Mouse (Mus musculus) limb, embryonic 15.5 days (tissue): Measurements from ENCODE around the gene R3hcc1l. TPM values are rescaled to one million over a fixed set of nuclear protein-coding genes. Genes with fewer than 3 reads are reported as not detected.

Experiments
- ATAC-seq: fragments of 200-750 bp; cut with Nextera tagmentation; 2 replicates; pipeline ENCODE4 v1.8.0; 2017; ENCODE audit warnings: low read depth, moderate TSS enrichment; ENCODE audit not compliant: insufficient number of reproducible peaks, low FRiP score, low TSS enrichment
- H3K27ac ChIP-seq: fragments of 300-500 bp; sonication (generic); 2 replicates; pipeline ENCODE4 v1.5.1; 2015; ENCODE audit warnings: moderate library complexity, mild to moderate bottlenecking, inconsistent platforms
- H3K27me3 ChIP-seq: fragments of 300-500 bp; sonication (generic); 2 replicates; pipeline ENCODE4 v1.6.1; 2015; ENCODE audit warnings: inconsistent platforms
- H3K36me3 ChIP-seq: fragments of 300-500 bp; sonication (generic); 2 replicates; pipeline ENCODE4 v1.6.1; 2015; ENCODE audit warnings: inconsistent platforms
- H3K4me1 ChIP-seq: fragments of 300-500 bp; sonication (generic); 2 replicates; pipeline ENCODE4 v1.6.1; 2015; ENCODE audit warnings: inconsistent platforms
- H3K4me2 ChIP-seq: fragments of 300-500 bp; sonication (generic); 2 replicates; pipeline ENCODE4 v1.6.1; 2015; ENCODE audit warnings: mild to moderate bottlenecking, inconsistent platforms
- H3K4me3 ChIP-seq: fragments of 300-500 bp; sonication (generic); 2 replicates; pipeline ENCODE4 v1.5.1; 2015; ENCODE audit warnings: mild to moderate bottlenecking, inconsistent platforms
- H3K9ac ChIP-seq: fragments of 300-500 bp; sonication (generic); 2 replicates; pipeline ENCODE4 v1.6.1; 2015; ENCODE audit warnings: inconsistent platforms
- H3K9me3 ChIP-seq: fragments of 300-500 bp; sonication (generic); 2 replicates; pipeline ENCODE4 v1.6.1; 2016; ENCODE audit warnings: inconsistent platforms
- WGBS: fragments of 180-500 bp; shearing (Covaris S2); methylation state at CpG from one replicate; pipeline ENCODE4 v1.1.7; 2015; 5-methylcytosine and 5-hydroxymethylcytosine counted together
- polyA plus RNA-seq: library from polyadenylated mRNA; unstranded; fragments of >200 nt; fragmentation: Nextera tagmentation; extraction: Ambion mirVana; gene quantifications from 2 replicates; pipeline ENCODE4 v1.2.1, GENCODE M21; 2015

The R3hcc1l gene
- polyA plus RNA-seq, 1 experiment from 2014 or later: 18.9 TPM

DNA sequence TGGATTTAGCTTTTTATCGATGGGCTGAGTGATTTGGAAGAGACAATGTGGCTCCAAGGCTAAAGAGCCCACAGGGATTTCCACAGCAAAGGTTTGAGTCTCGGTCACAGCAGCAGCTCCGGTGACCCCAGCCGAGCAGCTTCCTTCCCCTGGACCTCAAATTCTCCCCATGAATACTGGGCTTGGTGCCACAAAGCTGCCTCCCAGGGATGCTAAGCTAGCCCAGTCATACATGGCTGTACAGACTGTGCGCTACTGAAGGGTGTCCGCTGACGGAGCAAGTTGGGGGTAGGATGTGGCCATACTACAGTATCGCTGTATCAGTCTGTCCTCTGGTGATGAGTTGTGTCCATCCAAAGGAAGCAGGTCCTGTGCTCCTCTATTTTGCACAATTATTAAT, 2.9 kb upstream of the R3hcc1l start:
- Histone ChIP-seq H3K9ac (no peak overlapping the region), H3K4me1 (peaks cover 8% of the 10 kb centered on the region), H3K4me2 (no peak overlapping the region), H3K36me3 (no peaks in the 10 kb centered on the region), H3K27ac (no peak overlapping the region), H3K9me3 (no peaks in the 10 kb centered on the region), H3K27me3 (no peaks in the 10 kb centered on the region), H3K4me3 (no peak overlapping the region)
- WGBS: 85% methylated on average over 8 of the region's 8 CpGs
- ATAC-seq: no peak

DNA sequence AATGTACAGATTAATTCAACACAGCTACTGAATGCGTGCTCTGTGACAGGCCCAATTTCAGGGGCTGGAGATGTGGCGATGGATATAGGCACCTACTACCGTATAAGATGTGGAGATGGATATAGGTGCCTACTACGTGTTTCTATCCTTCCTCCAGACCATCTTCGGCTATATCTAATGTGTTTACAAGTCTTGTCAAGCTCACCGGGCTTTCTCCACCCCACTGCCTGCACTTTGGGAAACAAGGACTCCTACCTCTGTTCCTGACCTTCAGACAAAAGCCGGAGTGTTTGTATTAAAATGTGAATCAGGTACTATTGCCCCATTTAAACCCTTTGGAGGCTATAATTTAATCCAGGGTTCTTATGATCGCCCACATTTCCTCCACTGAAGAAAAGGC, 2.4 kb upstream of the R3hcc1l start:
- Histone ChIP-seq H3K4me1 (peaks cover 8% of the 10 kb centered on the region), H3K36me3 (no peaks in the 10 kb centered on the region), H3K27me3 (no peaks in the 10 kb centered on the region), H3K4me2 (no peak overlapping the region), H3K9me3 (no peaks in the 10 kb centered on the region), H3K9ac (no peak overlapping the region), H3K4me3 (no peak overlapping the region), H3K27ac (no peak overlapping the region)
- WGBS: 89% methylated on average over 8 of the region's 8 CpGs
- ATAC-seq: no peak

DNA sequence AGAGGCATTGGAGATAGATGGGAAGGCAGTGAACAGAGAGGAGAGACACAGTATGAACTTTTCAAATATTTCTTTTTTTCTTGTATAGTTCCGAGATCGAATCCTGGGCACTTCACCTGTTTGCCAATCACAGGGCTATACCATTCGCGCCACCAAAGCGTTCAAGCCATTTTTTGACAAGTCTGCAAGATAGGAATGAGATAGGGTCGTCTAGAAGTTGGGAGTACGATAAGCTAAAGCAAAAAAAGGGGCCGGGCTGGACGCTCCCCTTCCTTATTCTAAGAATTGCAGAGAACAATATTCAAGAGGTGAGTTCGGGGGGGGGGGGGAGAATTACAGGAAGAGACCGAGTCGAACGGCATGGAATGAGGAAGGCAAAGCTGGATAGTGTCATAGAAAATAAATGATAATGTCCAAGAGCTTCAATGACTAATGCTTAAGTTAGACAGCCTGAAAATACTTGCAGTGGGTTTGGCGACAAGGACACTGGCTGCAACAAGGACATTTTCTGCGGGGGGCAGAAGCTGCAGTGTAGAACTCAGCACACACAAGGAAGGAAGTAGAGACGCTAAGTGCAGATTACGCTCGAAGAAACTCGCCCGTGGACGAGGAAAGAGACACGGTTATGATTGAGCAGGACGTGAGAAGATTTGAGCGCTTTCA, 471 bp upstream of the R3hcc1l start:
- Histone ChIP-seq H3K9me3 (no peaks in the 10 kb centered on the region), H3K4me3 (peak overlapping the region; percentile 84), H3K9ac (peak overlapping the region; percentile 42; the same call in 1 of the 2 replicates), H3K4me1 (peaks cover 8% of the 10 kb centered on the region), H3K27ac (no peak overlapping the region), H3K27me3 (no peaks in the 10 kb centered on the region), H3K36me3 (no peaks in the 10 kb centered on the region), H3K4me2 (peak overlapping the region; percentile 79)
- WGBS: 29% methylated on average over 24 of the region's 24 CpGs
- ATAC-seq: no peak

DNA sequence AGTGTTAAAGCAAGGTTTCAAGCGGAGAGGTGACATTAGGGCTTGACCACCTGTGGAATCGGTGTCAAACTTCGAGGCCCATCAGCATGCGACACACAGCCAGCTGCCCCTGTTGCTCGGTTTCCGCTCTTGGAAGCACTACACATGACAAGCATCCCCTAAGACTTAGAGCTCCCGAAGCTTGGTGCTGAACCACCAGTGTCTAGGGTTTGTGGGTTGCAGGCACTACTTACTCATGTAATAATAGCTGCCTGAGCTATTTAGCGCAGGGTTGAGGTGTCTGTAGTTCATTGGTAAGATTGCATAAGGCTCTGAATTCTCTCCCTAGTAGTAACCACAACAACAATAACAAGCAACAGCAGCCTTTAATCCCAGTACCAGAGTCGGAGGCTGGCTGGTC, 1.2 kb downstream of the R3hcc1l start:
- ATAC-seq: no peak
- no peaks in the 10 kb centered on the region for H3K9me3 ChIP-seq
- no peaks in the 10 kb centered on the region for H3K36me3 ChIP-seq
- H3K4me2 ChIP-seq: peak overlapping the region; percentile 79
- H3K27me3 ChIP-seq: no peaks in the 10 kb centered on the region
- H3K27ac ChIP-seq: no peak overlapping the region
- peak overlapping the region; percentile 84 for H3K4me3 ChIP-seq
- 46% methylated on average over 9 of the region's 9 CpGs for WGBS
- H3K9ac ChIP-seq: no peak overlapping the region
- peaks cover 8% of the 10 kb centered on the region for H3K4me1 ChIP-seq

DNA sequence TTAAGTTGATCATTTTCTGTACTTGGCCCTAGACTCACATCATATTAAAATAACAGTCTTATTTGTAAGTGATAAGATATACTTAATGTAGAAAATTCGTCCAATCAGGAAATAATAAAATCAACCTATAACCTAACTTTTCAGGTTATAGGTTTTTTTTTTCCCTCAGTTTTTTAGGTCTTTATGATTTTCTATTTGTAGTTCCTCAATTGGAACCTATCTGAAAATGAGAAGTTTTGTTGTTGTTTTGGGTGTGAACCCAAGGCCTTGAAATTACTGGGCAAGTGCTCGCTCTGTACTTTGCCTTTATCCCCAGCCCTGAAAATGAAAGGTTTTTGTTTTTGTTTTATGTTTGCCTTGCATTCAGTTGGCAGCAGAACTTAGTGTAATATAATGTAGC, 6.1 kb downstream of the R3hcc1l start:
- 87% methylated on average over 2 of the region's 2 CpGs for WGBS
- Histone ChIP-seq H3K27me3 (no peaks in the 10 kb centered on the region), H3K4me1 (peaks cover 4% of the 10 kb centered on the region)

DNA sequence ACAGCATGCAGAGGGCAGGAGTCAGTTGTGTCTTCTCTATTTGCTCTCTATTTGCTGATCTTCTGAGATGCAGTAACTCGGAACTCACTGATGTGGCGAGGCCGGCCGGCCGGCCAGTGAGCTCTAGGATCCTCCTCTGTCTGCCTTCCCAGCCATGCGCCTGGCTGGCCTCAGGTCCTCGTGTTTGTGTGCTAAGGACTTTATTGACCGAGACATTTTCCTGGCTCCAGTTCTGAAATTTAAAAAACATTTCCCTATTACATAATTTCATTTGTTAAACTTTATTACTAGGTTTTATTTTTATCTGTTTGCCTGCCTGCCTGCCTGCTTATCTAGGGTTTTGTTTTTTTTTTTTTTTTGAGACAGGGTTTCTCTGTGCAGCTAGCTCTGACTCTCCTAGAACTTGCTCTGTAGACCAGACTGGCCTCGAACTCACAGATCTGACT, 11.5 kb downstream of the R3hcc1l start:
- no peaks in the 10 kb centered on the region for H3K4me1 ChIP-seq
- H3K36me3 ChIP-seq: no peaks in the 10 kb centered on the region
- no peak overlapping the region for H3K9ac ChIP-seq
- no peaks in the 10 kb centered on the region for H3K9me3 ChIP-seq
- WGBS: 80% methylated on average over 9 of the region's 9 CpGs
- H3K27me3 ChIP-seq: no peaks in the 10 kb centered on the region
- H3K27ac ChIP-seq: no peak overlapping the region
- no peak for ATAC-seq
- H3K4me2 ChIP-seq: no peak overlapping the region
- no peak overlapping the region for H3K4me3 ChIP-seq

More for the DNA sequence above, 6.1 kb downstream of the R3hcc1l start:
- Histone ChIP-seq H3K36me3 (no peaks in the 10 kb centered on the region), H3K27ac (no peak overlapping the region), H3K9ac (no peak overlapping the region), H3K4me2 (no peak overlapping the region), H3K4me3 (no peak overlapping the region), H3K9me3 (no peaks in the 10 kb centered on the region)
- ATAC-seq: no peak

DNA sequence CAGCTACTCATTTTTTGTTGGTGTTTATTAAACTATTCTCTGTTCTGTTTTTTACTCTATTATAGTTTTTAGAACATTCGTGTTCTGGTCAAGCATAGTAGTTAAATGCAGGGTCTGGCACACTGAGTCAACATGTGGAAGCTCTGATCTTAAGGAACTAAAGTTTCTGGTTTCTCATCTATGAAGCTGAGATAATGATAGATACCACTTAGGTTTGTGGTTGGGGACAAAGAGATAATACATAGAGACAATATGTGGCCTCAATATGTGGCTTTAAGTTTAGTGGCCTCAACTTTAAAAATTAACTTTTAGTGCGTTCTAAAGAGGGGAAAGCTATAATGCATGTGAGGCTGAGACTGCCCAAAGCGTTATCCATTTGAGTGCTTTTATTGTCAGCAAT, 15.9 kb downstream of the R3hcc1l start:
- no peaks in the 10 kb centered on the region for H3K9me3 ChIP-seq
- H3K4me2 ChIP-seq: no peak overlapping the region
- no peaks in the 10 kb centered on the region for H3K27me3 ChIP-seq
- ATAC-seq: no peak
- H3K9ac ChIP-seq: no peak overlapping the region
- WGBS: 66% methylated on average over 3 of the region's 3 CpGs
- H3K36me3 ChIP-seq: no peaks in the 10 kb centered on the region
- no peak overlapping the region for H3K4me3 ChIP-seq
- H3K27ac ChIP-seq: no peak overlapping the region
- no peaks in the 10 kb centered on the region for H3K4me1 ChIP-seq

DNA sequence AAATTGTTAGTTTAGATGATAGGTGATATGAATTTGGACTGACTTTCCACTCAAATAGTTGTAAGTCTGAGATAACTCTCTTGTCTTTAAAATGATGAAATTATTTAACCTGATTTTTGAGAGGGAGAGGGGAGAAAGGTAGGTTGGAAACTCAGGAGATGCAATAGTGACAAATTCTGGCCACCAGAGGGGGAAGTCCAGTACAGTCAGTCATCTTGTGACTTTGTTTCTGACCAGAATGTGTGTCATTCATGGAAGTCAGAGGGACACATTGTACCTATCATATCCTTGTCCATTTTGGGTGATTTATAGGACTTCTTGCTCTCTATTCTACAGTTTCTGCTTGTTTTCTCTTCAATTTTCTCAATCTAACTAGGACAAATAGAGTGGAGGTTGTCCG, 19.0 kb downstream of the R3hcc1l start:
- Histone ChIP-seq H3K36me3 (no peaks in the 10 kb centered on the region), H3K9ac (no peak overlapping the region), H3K27ac (no peak overlapping the region), H3K27me3 (no peaks in the 10 kb centered on the region), H3K9me3 (no peaks in the 10 kb centered on the region), H3K4me1 (peaks cover 3% of the 10 kb centered on the region; the same call in 1 of the 2 replicates), H3K4me3 (no peak overlapping the region), H3K4me2 (no peak overlapping the region)
- WGBS: 90% methylated on average over 1 of the region's 1 CpGs
- ATAC-seq: no peak

DNA sequence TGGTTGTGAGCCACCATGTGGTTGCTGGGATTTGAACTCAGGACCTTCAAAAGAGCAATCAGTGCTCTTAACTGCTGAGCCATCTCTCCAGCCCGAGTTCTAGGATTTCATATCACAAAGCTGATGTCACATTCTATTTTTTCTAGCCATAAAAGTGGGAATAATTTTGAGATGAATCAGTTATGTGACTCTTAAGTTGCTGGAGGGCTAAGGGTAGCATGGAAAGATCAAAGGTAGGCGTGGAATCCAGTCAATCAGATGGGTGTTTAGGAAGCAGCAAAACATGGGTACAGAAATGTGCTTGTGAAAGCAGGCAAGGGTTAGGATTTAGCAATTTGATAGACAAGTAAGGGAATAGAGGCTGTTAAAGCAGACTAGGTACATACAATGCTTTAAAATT, 20.4 kb downstream of the R3hcc1l start:
- Histone ChIP-seq H3K36me3 (no peaks in the 10 kb centered on the region), H3K4me2 (no peak overlapping the region), H3K4me1 (peaks cover 3% of the 10 kb centered on the region; the same call in 1 of the 2 replicates), H3K27ac (no peak overlapping the region), H3K27me3 (no peaks in the 10 kb centered on the region), H3K9me3 (no peaks in the 10 kb centered on the region), H3K9ac (no peak overlapping the region), H3K4me3 (no peak overlapping the region)
- WGBS: 64% methylated on average over 2 of the region's 2 CpGs
- no peak for ATAC-seq

DNA sequence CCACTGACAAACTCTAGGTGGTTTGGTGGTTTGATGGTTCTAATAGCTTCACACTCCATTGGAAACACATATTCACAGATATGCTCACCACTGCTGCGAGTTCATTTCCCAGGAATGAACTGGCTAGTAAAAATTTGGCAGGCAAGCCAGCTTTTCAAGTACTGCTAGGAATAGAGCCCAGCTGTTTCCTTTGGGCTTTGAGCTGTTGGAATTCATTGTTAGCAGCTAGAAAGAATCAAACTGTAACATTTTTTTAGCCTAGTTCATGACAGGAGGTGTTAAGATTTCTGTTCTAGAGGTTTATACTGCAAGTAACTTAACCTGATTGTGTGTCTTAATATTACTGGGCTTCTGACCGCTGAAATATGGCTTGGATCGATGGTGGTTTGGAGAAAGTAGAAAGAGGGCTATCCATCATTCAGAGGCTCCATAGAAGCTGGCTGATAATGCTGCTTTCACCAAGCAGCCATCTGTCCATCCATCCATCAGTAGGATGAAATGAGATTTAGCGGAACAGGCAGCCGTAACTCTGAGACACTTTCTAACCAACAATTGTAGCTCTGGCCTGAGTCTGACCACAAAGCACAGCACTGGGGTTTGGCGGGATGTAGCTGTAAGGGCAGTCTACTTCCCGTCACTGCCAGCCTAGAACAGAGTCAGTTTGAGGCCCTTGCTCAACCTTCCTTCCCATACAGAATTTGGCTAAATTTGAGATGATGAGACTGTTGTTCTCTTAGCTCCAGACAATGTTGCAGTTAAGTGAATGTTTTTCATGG, 21.0 kb downstream of the R3hcc1l start:
- Histone ChIP-seq H3K4me1 (peaks cover 3% of the 10 kb centered on the region; the same call in 1 of the 2 replicates), H3K36me3 (no peaks in the 10 kb centered on the region), H3K9me3 (no peaks in the 10 kb centered on the region), H3K4me2 (no peak overlapping the region), H3K27me3 (no peaks in the 10 kb centered on the region), H3K27ac (no peak overlapping the region), H3K4me3 (no peak overlapping the region), H3K9ac (no peak overlapping the region)
- 60% methylated on average over 7 of the region's 7 CpGs for WGBS
- ATAC-seq: no peak

DNA sequence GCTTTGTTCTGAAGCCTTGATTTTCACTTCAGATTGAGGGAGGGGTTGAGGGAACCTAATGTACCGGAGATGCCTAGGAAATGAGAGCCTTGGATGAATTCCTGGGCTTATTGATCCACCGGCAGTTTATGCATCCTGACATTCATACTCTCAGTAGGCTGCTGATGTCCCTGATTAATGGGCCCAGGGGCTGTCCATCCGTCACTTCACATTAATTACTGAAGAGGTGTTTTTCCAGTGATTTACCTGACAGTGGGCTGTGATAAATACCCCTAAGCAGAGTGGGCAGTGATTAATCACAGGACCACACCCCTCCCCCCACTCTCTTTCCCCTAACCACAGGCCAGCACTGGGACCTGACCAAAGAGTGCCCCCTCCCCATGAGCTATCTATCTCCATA, 22.1 kb downstream of the R3hcc1l start:
- WGBS: 63% methylated on average over 3 of the region's 3 CpGs
- Histone ChIP-seq H3K4me3 (no peak overlapping the region), H3K9ac (no peak overlapping the region), H3K4me2 (no peak overlapping the region), H3K27ac (no peak overlapping the region), H3K4me1 (peaks cover 3% of the 10 kb centered on the region; the same call in 1 of the 2 replicates), H3K27me3 (no peaks in the 10 kb centered on the region), H3K36me3 (no peaks in the 10 kb centered on the region), H3K9me3 (no peaks in the 10 kb centered on the region)
- no peak for ATAC-seq

DNA sequence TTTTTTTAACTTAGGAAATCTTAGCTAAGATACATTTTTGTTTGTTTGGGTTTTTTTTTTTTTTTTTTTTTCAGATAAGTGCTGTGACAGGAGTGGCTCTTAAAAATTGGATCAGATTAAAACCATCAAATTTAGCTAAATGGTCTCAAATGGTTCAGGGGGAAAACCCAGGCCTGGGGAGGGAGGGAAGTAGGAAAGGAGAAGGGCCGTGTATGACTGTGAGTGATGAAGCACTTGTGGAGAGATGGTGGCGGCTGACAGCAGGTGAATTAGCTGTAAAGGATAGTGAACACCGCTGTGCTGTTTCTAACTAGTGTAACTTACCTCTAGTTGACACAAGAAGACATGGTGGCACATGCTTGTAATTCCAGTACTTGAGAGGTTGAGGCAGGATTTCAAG, 40.1 kb downstream of the R3hcc1l start:
- no peak overlapping the region for H3K27ac ChIP-seq
- H3K27me3 ChIP-seq: no peaks in the 10 kb centered on the region
- no peak overlapping the region for H3K4me3 ChIP-seq
- no peak overlapping the region for H3K4me2 ChIP-seq
- no peak overlapping the region for H3K9ac ChIP-seq
- WGBS: 74% methylated on average over 3 of the region's 3 CpGs
- ATAC-seq: no peak
- H3K9me3 ChIP-seq: no peaks in the 10 kb centered on the region
- peaks cover 10% of the 10 kb centered on the region; the same call in 1 of the 2 replicates for H3K36me3 ChIP-seq
- no peaks in the 10 kb centered on the region for H3K4me1 ChIP-seq
